Mouse (Mus musculus) midbrain, embryonic 12.5 days (tissue): ENCODE results near the gene Pgm2. TPM values are rescaled to one million over a fixed set of nuclear protein-coding genes. Genes with fewer than 3 reads are reported as not detected.

Source experiments
- ATAC-seq: fragments of 200-750 bp; cut with Nextera tagmentation; 2 replicates; pipeline ENCODE4 v1.8.0; 2017; ENCODE audit warnings: low read depth, moderate TSS enrichment, moderate library complexity; ENCODE audit not compliant: low FRiP score
- H3K27ac ChIP-seq: fragments of 300-500 bp; sonication (generic); replicated peaks from 2 replicates; pipeline ENCODE4 v1.5.1; 2016; ENCODE audit warnings: mild to moderate bottlenecking
- H3K27me3 ChIP-seq: fragments of 300-500 bp; sonication (generic); 2 replicates; pipeline ENCODE4 v1.6.1; 2016; ENCODE audit warnings: mild to moderate bottlenecking
- H3K36me3 ChIP-seq: fragments of 300-500 bp; sonication (generic); 2 replicates; pipeline ENCODE4 v1.6.1; 2016
- H3K4me1 ChIP-seq: fragments of 300-500 bp; sonication (generic); 2 replicates; pipeline ENCODE4 v1.6.1; 2016
- H3K4me2 ChIP-seq: fragments of 300-500 bp; sonication (generic); replicated peaks from 2 replicates; pipeline ENCODE4 v1.6.1; 2016; ENCODE audit warnings: mild to moderate bottlenecking, moderate library complexity
- H3K4me3 ChIP-seq: fragments of 300-500 bp; sonication (generic); 2 replicates; pipeline ENCODE4 v1.5.1; 2016; ENCODE audit warnings: mild to moderate bottlenecking
- H3K9ac ChIP-seq: fragments of 300-500 bp; sonication (generic); replicated peaks from 2 replicates; pipeline ENCODE4 v1.6.1; 2016; ENCODE audit warnings: mild to moderate bottlenecking, moderate library complexity
- H3K9me3 ChIP-seq: fragments of 300-500 bp; sonication (generic); 2 replicates; pipeline ENCODE4 v1.6.1; 2016; ENCODE audit warnings: mild to moderate bottlenecking
- WGBS: fragments of 180-500 bp; shearing (Covaris S2); methylation state at CpG from one replicate; pipeline ENCODE4 v1.1.7; 2016; 5-methylcytosine and 5-hydroxymethylcytosine counted together
- polyA plus RNA-seq: library from polyadenylated mRNA; unstranded; fragments of >200 nt; fragmentation: Nextera tagmentation; extraction: Ambion mirVana; gene quantifications from 2 replicates; pipeline ENCODE4 v1.2.1, GENCODE M21; 2016

Pgm2 gene
- polyA plus RNA-seq, 1 experiment from 2014 or later: 25.1 TPM

GRCm38 (mm10) chr5:64062882-64063621 lies 29.7 kb upstream of the Pgm2 start:
- Histone ChIP-seq H3K27me3 (no peaks in the 10 kb centered on the region), H3K4me1 (no peaks in the 10 kb centered on the region), H3K4me2 (no peak overlapping the region), H3K36me3 (no peaks in the 10 kb centered on the region), H3K4me3 (no peak overlapping the region), H3K27ac (no peak overlapping the region), H3K9me3 (no peaks in the 10 kb centered on the region), H3K9ac (no peak overlapping the region)
- no peak for ATAC-seq
- 78% methylated on average over 4 of the region's 4 CpGs for WGBS

- WGBS: 79% methylated on average over 11 of the region's 11 CpGs
- Histone ChIP-seq H3K4me3 (no peak overlapping the region), H3K36me3 (no peaks in the 10 kb centered on the region), H3K9ac (no peak overlapping the region), H3K27me3 (no peaks in the 10 kb centered on the region), H3K27ac (no peak overlapping the region), H3K4me2 (no peak overlapping the region), H3K9me3 (no peaks in the 10 kb centered on the region), H3K4me1 (no peaks in the 10 kb centered on the region)
- no peak for ATAC-seq
Observed at GRCm38 (mm10) chr5:64063622-64064355, 29.0 kb upstream of the Pgm2 start.

GRCm38 (mm10) chr5:64064401-64064800 lies 28.3 kb upstream of the Pgm2 start:
- Histone ChIP-seq H3K9me3 (no peaks in the 10 kb centered on the region), H3K4me3 (no peak overlapping the region), H3K36me3 (no peaks in the 10 kb centered on the region), H3K27me3 (no peaks in the 10 kb centered on the region), H3K4me1 (no peaks in the 10 kb centered on the region), H3K9ac (no peak overlapping the region), H3K27ac (no peak overlapping the region), H3K4me2 (no peak overlapping the region)
- 82% methylated on average over 3 of the region's 3 CpGs for WGBS
- ATAC-seq: no peak

GRCm38 (mm10) chr5:64065497-64066046 lies 27.2 kb upstream of the Pgm2 start:
- H3K27me3 ChIP-seq: no peaks in the 10 kb centered on the region
- 90% methylated on average over 6 of the region's 6 CpGs for WGBS
- no peaks in the 10 kb centered on the region; the same call in 1 of the 2 replicates for H3K4me1 ChIP-seq
- no peak for ATAC-seq
- no peaks in the 10 kb centered on the region for H3K36me3 ChIP-seq
- H3K4me3 ChIP-seq: no peak overlapping the region
- H3K9me3 ChIP-seq: no peaks in the 10 kb centered on the region
- no peak overlapping the region for H3K9ac ChIP-seq
- H3K27ac ChIP-seq: no peak overlapping the region
- H3K4me2 ChIP-seq: no peak overlapping the region

GRCm38 (mm10) chr5:64066159-64066558 lies 26.6 kb upstream of the Pgm2 start:
- no peaks in the 10 kb centered on the region for H3K9me3 ChIP-seq
- H3K27ac ChIP-seq: no peak overlapping the region
- H3K4me2 ChIP-seq: no peak overlapping the region
- no peak for ATAC-seq
- 71% methylated on average over 2 of the region's 2 CpGs for WGBS
- H3K36me3 ChIP-seq: no peaks in the 10 kb centered on the region
- H3K27me3 ChIP-seq: no peaks in the 10 kb centered on the region
- H3K4me1 ChIP-seq: no peaks in the 10 kb centered on the region; the same call in 1 of the 2 replicates
- H3K4me3 ChIP-seq: no peak overlapping the region
- H3K9ac ChIP-seq: no peak overlapping the region

- H3K4me3 ChIP-seq: no peak overlapping the region
- 89% methylated on average over 2 of the region's 2 CpGs for WGBS
- no peak for ATAC-seq
Observed at GRCm38 (mm10) chr5:64067576-64067975, 25.2 kb upstream of the Pgm2 start.

GRCm38 (mm10) chr5:64070081-64070673 lies 22.6 kb upstream of the Pgm2 start:
- Histone ChIP-seq H3K27ac (no peak overlapping the region), H3K9me3 (no peaks in the 10 kb centered on the region), H3K27me3 (no peaks in the 10 kb centered on the region), H3K9ac (no peak overlapping the region), H3K36me3 (no peaks in the 10 kb centered on the region), H3K4me1 (no peaks in the 10 kb centered on the region; the same call in 1 of the 2 replicates), H3K4me2 (no peak overlapping the region), H3K4me3 (no peak overlapping the region)
- 38% methylated on average over 4 of the region's 4 CpGs for WGBS
- peak; percentile 76 for ATAC-seq

More at GRCm38 (mm10) chr5:64067576-64067975, 25.2 kb upstream of the Pgm2 start:
- no peak overlapping the region for H3K4me2 ChIP-seq
- H3K27ac ChIP-seq: no peak overlapping the region
- no peak overlapping the region for H3K9ac ChIP-seq
- no peaks in the 10 kb centered on the region; the same call in 1 of the 2 replicates for H3K4me1 ChIP-seq
- H3K9me3 ChIP-seq: no peaks in the 10 kb centered on the region
- no peaks in the 10 kb centered on the region for H3K36me3 ChIP-seq
- H3K27me3 ChIP-seq: no peaks in the 10 kb centered on the region

GRCm38 (mm10) chr5:64070742-64071476 lies 21.8 kb upstream of the Pgm2 start:
- Histone ChIP-seq H3K9ac (no peak overlapping the region), H3K36me3 (no peaks in the 10 kb centered on the region), H3K4me1 (no peaks in the 10 kb centered on the region; the same call in 1 of the 2 replicates), H3K4me2 (no peak overlapping the region), H3K9me3 (no peaks in the 10 kb centered on the region), H3K4me3 (no peak overlapping the region), H3K27me3 (no peaks in the 10 kb centered on the region), H3K27ac (no peak overlapping the region)
- ATAC-seq: no peak
- 80% methylated on average over 2 of the region's 2 CpGs for WGBS

GRCm38 (mm10) chr5:64074455-64074854 lies 18.3 kb upstream of the Pgm2 start:
- Histone ChIP-seq H3K4me3 (no peak overlapping the region), H3K27ac (no peak overlapping the region), H3K9ac (no peak overlapping the region), H3K9me3 (no peaks in the 10 kb centered on the region), H3K36me3 (no peaks in the 10 kb centered on the region), H3K4me2 (no peak overlapping the region), H3K27me3 (no peaks in the 10 kb centered on the region), H3K4me1 (no peaks in the 10 kb centered on the region; the same call in 1 of the 2 replicates)
- no peak for ATAC-seq
- WGBS: 95% methylated on average over 3 of the region's 3 CpGs

- Histone ChIP-seq H3K9ac (no peak overlapping the region), H3K36me3 (no peaks in the 10 kb centered on the region), H3K27ac (no peak overlapping the region), H3K4me3 (no peak overlapping the region), H3K4me2 (no peak overlapping the region), H3K9me3 (no peaks in the 10 kb centered on the region), H3K4me1 (no peaks in the 10 kb centered on the region), H3K27me3 (no peaks in the 10 kb centered on the region)
- 53% methylated on average over 3 of the region's 3 CpGs for WGBS
- ATAC-seq: no peak
Observed at GRCm38 (mm10) chr5:64075506-64075905, 17.2 kb upstream of the Pgm2 start.

GRCm38 (mm10) chr5:64077353-64077752 lies 15.4 kb upstream of the Pgm2 start:
- Histone ChIP-seq H3K4me3 (no peak overlapping the region), H3K27me3 (no peaks in the 10 kb centered on the region), H3K4me2 (no peak overlapping the region), H3K27ac (no peak overlapping the region), H3K9ac (no peak overlapping the region), H3K4me1 (0 out of 2 replicates have a peak, but pooled peaks cover 3% of the 10 kb centered on the region), H3K9me3 (no peaks in the 10 kb centered on the region), H3K36me3 (no peaks in the 10 kb centered on the region)
- ATAC-seq: no peak
- 88% methylated on average over 4 of the region's 4 CpGs for WGBS
